In the genomic region with DNA sequence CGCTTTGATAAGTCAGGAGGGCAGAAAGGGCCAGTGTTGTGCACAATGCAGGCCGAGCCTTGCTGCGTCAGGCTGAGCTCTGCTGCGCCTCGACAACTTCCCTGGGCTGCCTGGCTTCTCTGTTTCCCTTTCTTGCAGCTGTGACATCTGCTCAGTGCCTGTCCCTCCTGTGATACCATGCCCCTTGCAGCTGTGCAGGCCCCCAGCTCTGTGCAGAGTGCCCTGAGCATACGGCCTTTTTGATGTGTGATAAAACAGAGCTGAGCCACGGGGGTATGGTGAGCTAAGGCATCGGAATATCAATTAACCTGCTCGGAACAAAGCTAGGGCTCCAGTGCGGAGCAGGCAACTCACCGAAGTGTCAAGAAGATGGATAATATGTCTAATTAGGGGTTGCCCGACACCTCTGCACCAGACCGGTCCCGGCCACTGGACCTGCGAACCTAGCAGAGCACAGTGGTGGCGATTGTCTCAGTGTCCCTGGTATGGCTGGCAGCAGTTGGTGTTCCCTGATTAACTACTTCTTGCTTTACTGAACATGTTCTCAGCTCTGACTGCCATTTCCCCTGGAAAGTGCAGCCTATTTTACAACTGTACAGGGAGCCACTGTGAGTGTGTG, we compare ENCODE assay signal across 13 mouse cellular contexts. TPM values are rescaled to one million over a fixed set of nuclear protein-coding genes. Genes with fewer than 3 reads are reported as not detected.
DNase-seq lines count a peak whose midpoint lies in the region; ATAC-seq lines count a peak whose summit lies in the region.
"Had no signal": no experiment of that assay in that cellular context is flagged by ENCODE, and none has a peak within 500 bp of the region (broad histone marks: within the 10 kb centered on the region; RNA-seq: fewer than 3 reads in every experiment).

No protein-coding gene starts in this region.

- H3K4me1 ChIP-seq in embryonic facial prominence, embryonic 12.5 days: 0 out of 2 replicates have a peak, but pooled peaks cover 5% of the 10 kb centered on the region
- H3K4me1 ChIP-seq in hindbrain, embryonic 12.5 days: peaks cover 20% of the 10 kb centered on the region
- H3K4me1 ChIP-seq in midbrain, embryonic 11.5 days (ENCODE audit: control insufficient read depth, insufficient read depth, low read length): peaks cover 8% of the 10 kb centered on the region; the same call in 1 of the 2 replicates

- 29% methylated on average over 16 of the region's 16 CpGs for WGBS in embryonic facial prominence, embryonic 12.5 days
- 8% methylated on average over 16 of the region's 16 CpGs for WGBS in hindbrain, embryonic 12.5 days
- WGBS in midbrain, embryonic 11.5 days: 31% methylated on average over 16 of the region's 16 CpGs

- H3K4me3 ChIP-seq in embryonic facial prominence, embryonic 12.5 days: no peak overlapping the region
- H3K4me3 ChIP-seq in hindbrain, embryonic 12.5 days: no peak overlapping the region
- no peak overlapping the region for H3K4me3 ChIP-seq in midbrain, embryonic 11.5 days (ENCODE audit: low read depth, low read length)

- H3K36me3 ChIP-seq in embryonic facial prominence, embryonic 12.5 days: no peaks in the 10 kb centered on the region
- H3K36me3 ChIP-seq in hindbrain, embryonic 12.5 days: no peaks in the 10 kb centered on the region
- H3K36me3 ChIP-seq in midbrain, embryonic 11.5 days (ENCODE audit: control insufficient read depth, insufficient read depth, low read length): no peaks in the 10 kb centered on the region

- H3K9me3 ChIP-seq in embryonic facial prominence, embryonic 12.5 days: no peaks in the 10 kb centered on the region
- no peaks in the 10 kb centered on the region for H3K9me3 ChIP-seq in hindbrain, embryonic 12.5 days (replicated peaks)
- no peaks in the 10 kb centered on the region for H3K9me3 ChIP-seq in midbrain, embryonic 11.5 days (ENCODE audit: control insufficient read depth, low read length)

- no peak for DNase-seq in midbrain, embryonic 11.5 days (ENCODE audit: low spot score, missing footprints)
- DNase-seq in thymus, postnatal 0 days (ENCODE audit: low spot score): peak; percentile 55
- DNase-seq in gastrocnemius, postnatal 14 days: no peak
- DNase-seq in right cerebral cortex, adult 18-20 months: no peak
- DNase-seq: layer of hippocampus, postnatal 36 days; liver, postnatal 0 days; right cerebral cortex, postnatal 14 days had no signal

- intact Hi-C loops in gastrocnemius, postnatal 14 days (cut with DNase I; ENCODE audit: low total_unique reads): no loop called here

- H3K4me2 ChIP-seq in embryonic facial prominence, embryonic 12.5 days (replicated peaks): no peak overlapping the region
- peak overlapping the region; percentile 19; the same call in 1 of the 2 replicates for H3K4me2 ChIP-seq in hindbrain, embryonic 12.5 days (replicated peaks)
- no peak overlapping the region for H3K4me2 ChIP-seq in midbrain, embryonic 11.5 days
- H3K4me2 ChIP-seq: heart, embryonic 11.5 days had no signal

- H3K27me3 ChIP-seq in embryonic facial prominence, embryonic 12.5 days: 0 out of 2 replicates have a peak, but pooled peaks cover 2% of the 10 kb centered on the region
- no peaks in the 10 kb centered on the region for H3K27me3 ChIP-seq in hindbrain, embryonic 12.5 days
- no peaks in the 10 kb centered on the region; the same call in 1 of the 2 replicates for H3K27me3 ChIP-seq in midbrain, embryonic 11.5 days (ENCODE audit: control insufficient read depth, insufficient read depth, low read length)

- ATAC-seq in embryonic facial prominence, embryonic 12.5 days (ENCODE audit: insufficient number of reproducible peaks, insufficient read depth, low FRiP score, low TSS enrichment): peak; percentile 52; the same call in 1 of the 2 replicates
- peak; percentile 78 for ATAC-seq in hindbrain, embryonic 12.5 days (ENCODE audit: low FRiP score)
- no peak for ATAC-seq in midbrain, embryonic 11.5 days (ENCODE audit: low FRiP score)
- ATAC-seq in granulocyte monocyte progenitor cell, adult 5-6 weeks (replicated peaks; ENCODE audit: poor library complexity, severe bottlenecking): no peak
- ATAC-seq in erythroblast, adult 5-6 weeks (replicated peaks; ENCODE audit: low FRiP score, poor library complexity, severe bottlenecking): no peak
- ATAC-seq: intestine, embryonic 16.5 days; liver, postnatal 0 days had no signal

- 0 out of 2 replicates have a peak overlapping the region, but pooled peaks have one; percentile 5 for H3K9ac ChIP-seq in embryonic facial prominence, embryonic 12.5 days
- H3K9ac ChIP-seq in hindbrain, embryonic 12.5 days: peak overlapping the region; percentile 43; the same call in 1 of the 2 replicates
- 0 out of 2 replicates have a peak overlapping the region, but pooled peaks have one; percentile 6 for H3K9ac ChIP-seq in midbrain, embryonic 11.5 days (ENCODE audit: low read length)
- H3K9ac ChIP-seq: liver, postnatal 0 days had no signal

- H3K27ac ChIP-seq in embryonic facial prominence, embryonic 12.5 days: peak overlapping the region; percentile 8; the same call in 1 of the 2 replicates
- H3K27ac ChIP-seq in hindbrain, embryonic 12.5 days: peak overlapping the region; percentile 45; the same call in 1 of the 2 replicates
- no peak overlapping the region for H3K27ac ChIP-seq in midbrain, embryonic 11.5 days (ENCODE audit: low read depth, low read length)

RNA-seq across cellular contexts. Expression of gene Ak8, which starts 27.9 kb away (rescaled TPM):
- polyA plus RNA-seq in embryonic facial prominence, embryonic 12.5 days (2016; fragmentation: Nextera tagmentation; extraction: Ambion mirVana): 0.80 and 0.97 TPM in 2 replicates
- polyA plus RNA-seq in hindbrain, embryonic 12.5 days (2016; fragmentation: Nextera tagmentation; extraction: Ambion mirVana): 1.2 and 1.4 TPM in 2 replicates
- 0.33 and 0.77 TPM in 2 replicates for polyA plus RNA-seq in midbrain, embryonic 11.5 days (2014; fragmentation: Nextera tagmentation; extraction: Ambion mirVana)
- 0.90 and 1.0 TPM in 2 replicates for polyA plus RNA-seq in thymus, postnatal 0 days (2015; fragmentation: Nextera tagmentation; extraction: Ambion mirVana)
- total RNA-seq in gastrocnemius, postnatal 14 days (2021): not detected
- total RNA-seq in granulocyte monocyte progenitor cell, adult 5-6 weeks (2014; fragmentation: Nextera tagmentation): not detected in 2 replicates
- total RNA-seq in granulocyte monocyte progenitor cell, adult 5-6 weeks (2017): not detected in 2 replicates
- not detected in 2 replicates for total RNA-seq in erythroblast, adult 5-6 weeks (2015; ENCODE audit: low replicate concordance)
- not detected in 2 replicates for total RNA-seq in erythroblast, adult 5-6 weeks (2017; ENCODE audit: low replicate concordance)

RNA-seq across cellular contexts. Expression of gene Spaca9, which starts 28.4 kb away (rescaled TPM):
- polyA plus RNA-seq in embryonic facial prominence, embryonic 12.5 days (2016; fragmentation: Nextera tagmentation; extraction: Ambion mirVana): 0.57 and 1.0 TPM in 2 replicates
- polyA plus RNA-seq in hindbrain, embryonic 12.5 days (2016; fragmentation: Nextera tagmentation; extraction: Ambion mirVana): 2.1 and 3.8 TPM in 2 replicates
- polyA plus RNA-seq in midbrain, embryonic 11.5 days (2014; fragmentation: Nextera tagmentation; extraction: Ambion mirVana): 2.4 and 3.0 TPM in 2 replicates
- polyA plus RNA-seq in thymus, postnatal 0 days (2015; fragmentation: Nextera tagmentation; extraction: Ambion mirVana): 1.9 and 3.2 TPM in 2 replicates
- not detected for total RNA-seq in gastrocnemius, postnatal 14 days (2021)
- total RNA-seq in granulocyte monocyte progenitor cell, adult 5-6 weeks (2014; fragmentation: Nextera tagmentation): 5.0 TPM in 1 of 2 replicates, not detected in the other
- 4.8 and 4.9 TPM in 2 replicates for total RNA-seq in granulocyte monocyte progenitor cell, adult 5-6 weeks (2017)
- total RNA-seq in erythroblast, adult 5-6 weeks (2015; ENCODE audit: low replicate concordance): not detected in 2 replicates
- total RNA-seq in erythroblast, adult 5-6 weeks (2017; ENCODE audit: low replicate concordance): 0.85 TPM in 1 of 2 replicates, not detected in the other
- total RNA-seq: layer of hippocampus, postnatal 36 days had no signal

Comparison
In these comparisons a context has a peak if more than half of its experiments do, and no peak if none do; other contexts are left out.
1. ATAC-seq: peak in embryonic facial prominence, embryonic 12.5 days (single experiment) and hindbrain, embryonic 12.5 days (single experiment); none in midbrain, embryonic 11.5 days (single experiment), granulocyte monocyte progenitor cell, adult 5-6 weeks (single experiment) and erythroblast, adult 5-6 weeks (single experiment).
2. Peak in every context shown above with its lines, with median percentiles within 50 percentile points of each other: H3K9ac ChIP-seq.